Mouse (Mus musculus): ENCODE data around the gene Gm38431.

DNA sequence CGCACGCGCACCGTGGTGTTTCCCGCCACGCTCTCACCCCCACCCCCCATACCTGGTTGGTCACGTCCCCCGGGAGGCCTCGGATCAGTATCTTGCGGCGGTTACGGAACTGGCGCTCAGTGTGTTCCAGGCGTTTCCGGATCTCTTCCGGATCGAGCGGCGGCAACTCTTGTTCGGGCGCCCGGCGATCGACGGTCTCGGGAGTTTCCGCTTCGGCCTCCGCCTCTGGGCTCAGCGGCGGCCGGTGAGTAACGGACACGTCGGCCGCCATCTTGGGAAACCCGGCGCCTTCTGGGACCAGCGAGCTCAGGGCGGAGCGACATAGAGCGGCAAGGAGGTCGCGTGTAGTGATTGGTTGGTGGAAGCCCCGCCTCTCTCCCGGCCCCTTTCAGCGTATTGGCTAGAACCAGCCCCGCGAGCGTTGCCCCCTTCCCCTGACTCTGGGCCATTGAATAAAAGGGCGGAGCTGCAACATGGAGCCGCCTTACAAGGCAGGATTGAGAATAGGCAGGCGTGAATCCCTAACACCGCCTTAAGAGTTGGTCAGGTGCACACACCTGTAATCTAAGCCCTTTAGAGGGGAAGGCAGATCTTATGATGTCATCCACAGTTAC is at the start of gene Gm38431, which contains the start of gene Raver1:
- no peak for TF ChIP-seq CTCF (IDR thresholded peaks at IDR 0.05; ENCODE audit: borderline replicate concordance, control insufficient read depth, extremely low read depth, insufficient read depth, low read length, poor library complexity)
- TF ChIP-seq POLR2A (IDR thresholded peaks at IDR 0.05; ENCODE audit: control insufficient read depth, extremely low read depth, insufficient read depth, low read length, poor library complexity): peak; percentile 87

All from thymus, adult 2 months (tissue).